Mouse (Mus musculus) forebrain, embryonic 10.5 days (tissue): ENCODE data around the gene Ak7. TPM values are rescaled to one million over a fixed set of nuclear protein-coding genes. Genes with fewer than 3 reads are reported as not detected.

Experiments used
- DNase-seq: peaks from one replicate; pipeline ENCODE4 v3.0.0-alpha.2; 2017; ENCODE audit warnings: low spot score; ENCODE audit errors: extremely low spot score
- H3K27ac ChIP-seq: fragments of 300-500 bp; sonication (generic); 2 replicates; pipeline ENCODE4 v1.5.1; 2016; ENCODE audit warnings: mild to moderate bottlenecking
- H3K27me3 ChIP-seq: fragments of 300-500 bp; sonication (generic); 2 replicates; pipeline ENCODE4 v1.6.1; 2016; ENCODE audit warnings: mild to moderate bottlenecking; ENCODE audit not compliant: poor library complexity, severe bottlenecking
- H3K36me3 ChIP-seq: fragments of 300-500 bp; sonication (generic); replicated peaks from 2 replicates; pipeline ENCODE4 v1.6.1; 2016; ENCODE audit warnings: mild to moderate bottlenecking, moderate library complexity
- H3K4me1 ChIP-seq: fragments of 300-500 bp; sonication (generic); 2 replicates; pipeline ENCODE4 v1.6.1; 2016
- H3K4me3 ChIP-seq: fragments of 300-500 bp; sonication (generic); 2 replicates; pipeline ENCODE4 v1.5.1; 2016; ENCODE audit warnings: mild to moderate bottlenecking, moderate library complexity
- H3K9me3 ChIP-seq: fragments of 300-500 bp; sonication (generic); 2 replicates; pipeline ENCODE4 v1.6.1; 2016; ENCODE audit warnings: mild to moderate bottlenecking, moderate library complexity
- WGBS: fragments of 180-500 bp; shearing (Covaris S2); methylation state at CpG from one replicate; pipeline ENCODE4 v1.1.7; 2016; 5-methylcytosine and 5-hydroxymethylcytosine counted together
- polyA plus RNA-seq: library from polyadenylated mRNA; unstranded; fragments of >200 nt; fragmentation: Nextera tagmentation; extraction: Ambion mirVana; gene quantifications from 2 replicates; pipeline ENCODE4 v1.2.1, GENCODE M21; 2016

Gene Ak7
- polyA plus RNA-seq = 0.15 and 0.16 TPM in 2 replicates

DNA sequence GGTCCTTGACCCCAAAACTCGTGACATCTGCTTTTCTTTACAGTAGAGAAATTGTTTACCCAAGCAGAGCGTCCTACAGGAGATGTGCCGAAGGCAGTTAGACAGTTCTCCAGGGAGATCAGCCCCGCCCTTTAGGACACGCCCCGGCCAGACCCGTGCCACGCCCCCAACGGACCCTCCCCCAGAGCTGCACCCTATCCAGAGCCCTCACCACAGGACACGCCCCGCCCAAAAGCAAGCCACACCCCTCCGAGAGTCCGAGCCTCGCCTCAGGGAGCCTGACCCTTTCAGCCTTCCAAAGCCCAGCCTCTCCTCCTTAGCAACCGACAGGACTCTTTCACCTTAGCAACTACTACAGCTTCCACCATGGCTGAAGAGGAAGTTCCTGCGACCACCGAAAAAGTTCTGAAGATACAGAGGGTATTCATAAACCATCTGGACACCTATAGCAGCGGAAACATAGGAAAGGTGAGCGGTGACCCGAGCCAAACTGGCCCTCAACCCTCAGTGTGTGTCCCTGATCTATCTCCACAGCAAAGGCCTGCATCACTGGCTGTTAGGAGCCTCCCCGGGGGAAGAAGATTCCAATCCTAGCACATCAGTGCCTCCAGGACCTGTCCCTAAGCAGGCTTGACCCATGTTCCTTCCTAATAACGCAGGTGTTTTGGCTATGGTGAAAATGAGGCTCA, at the start of gene Ak7:
Ak7 (plus strand) TSS at position 178 of the 689 bp plus-strand sequence.
- H3K27ac ChIP-seq = no peak within 1 kb of the TSS
- peak; percentile 90 for DNase-seq
- peaks cover 17% of the 10 kb centered on the region for H3K4me1 ChIP-seq
- no peaks in the 10 kb centered on the region for H3K9me3 ChIP-seq
- H3K36me3 ChIP-seq = peaks cover 16% of the 10 kb centered on the region
- WGBS = 11% methylated on average over 22 of the region's 22 CpGs
- peak within 1 kb of the TSS; percentile 31 for H3K4me3 ChIP-seq
- no peaks in the 10 kb centered on the region for H3K27me3 ChIP-seq

DNA sequence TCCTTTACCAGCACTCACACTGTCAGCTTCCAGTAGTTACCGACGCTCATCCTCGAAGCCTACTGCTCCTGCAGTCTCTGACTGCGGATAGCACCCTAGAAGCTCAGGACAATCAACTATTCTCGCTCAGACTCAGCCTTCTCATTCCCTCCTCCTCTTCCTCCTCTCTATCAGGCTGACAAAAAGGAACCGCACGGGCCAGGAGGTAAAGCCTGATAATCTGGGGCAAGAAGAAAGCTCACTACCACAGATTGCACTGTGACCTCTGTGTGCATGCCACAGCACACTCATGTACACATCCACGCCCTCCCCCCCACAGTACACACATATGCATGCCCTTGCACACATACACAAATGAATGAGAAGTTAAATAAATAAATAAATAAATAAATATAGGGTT, 29.5 kb upstream of the Ak7 start:
- DNase-seq = no peak
- WGBS = 93% methylated on average over 8 of the region's 8 CpGs
- H3K9me3 ChIP-seq = no peaks in the 10 kb centered on the region
- H3K27me3 ChIP-seq = no peaks in the 10 kb centered on the region
- H3K4me3 ChIP-seq = no peak overlapping the region
- no peaks in the 10 kb centered on the region for H3K4me1 ChIP-seq
- H3K27ac ChIP-seq = no peak overlapping the region
- H3K36me3 ChIP-seq = peaks cover 58% of the 10 kb centered on the region

GRCm38 (mm10) chr12:105678211-105678610, 27.6 kb upstream of the Ak7 start:
- no peak for DNase-seq
- no peak overlapping the region for H3K27ac ChIP-seq
- no peaks in the 10 kb centered on the region for H3K9me3 ChIP-seq
- WGBS = 92% methylated on average over 7 of the region's 7 CpGs
- no peak overlapping the region for H3K4me3 ChIP-seq
- H3K36me3 ChIP-seq = peaks cover 45% of the 10 kb centered on the region
- H3K4me1 ChIP-seq = peaks cover 12% of the 10 kb centered on the region
- no peaks in the 10 kb centered on the region for H3K27me3 ChIP-seq

DNA sequence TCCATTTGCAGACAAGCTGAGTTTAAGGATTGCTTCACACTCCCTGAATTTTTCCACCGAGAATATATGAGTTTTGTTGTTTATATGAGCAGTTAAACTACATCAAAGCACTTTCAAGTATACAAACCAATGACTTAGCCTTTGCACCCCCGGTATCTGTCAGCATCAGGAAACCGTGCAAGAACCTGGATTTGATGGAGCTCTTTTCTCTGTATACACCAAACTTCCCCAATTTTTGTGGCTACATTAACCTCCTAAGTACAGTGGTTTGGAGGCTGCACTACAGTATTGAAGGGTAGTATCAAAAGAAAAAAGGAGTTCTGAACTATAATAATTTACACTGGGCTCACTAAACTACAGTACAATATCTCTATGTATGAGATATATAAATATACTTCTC, 27.0 kb upstream of the Ak7 start:
- Histone ChIP-seq H3K27ac (no peak overlapping the region), H3K9me3 (no peaks in the 10 kb centered on the region)
- 92% methylated on average over 3 of the region's 3 CpGs for WGBS

GRCm38 (mm10) chr12:105683933-105684901, 21.6 kb upstream of the Ak7 start, which contains the start of gene Gskip:
Gene Gskip, plus strand, starts transcription at chr12:105684829.
- Histone ChIP-seq H3K27ac (peak within 1 kb of the TSS; percentile 91), H3K27me3 (no peaks in the 10 kb centered on the region), H3K36me3 (peaks cover 13% of the 10 kb centered on the region), H3K9me3 (no peaks in the 10 kb centered on the region), H3K4me3 (peak within 1 kb of the TSS; percentile 95), H3K4me1 (peaks cover 40% of the 10 kb centered on the region)
- DNase-seq = peak; percentile 58
- WGBS = 3% methylated on average over 41 of the region's 41 CpGs

More for the DNA sequence above, 27.0 kb upstream of the Ak7 start:
- DNase-seq = no peak
- Histone ChIP-seq H3K27me3 (no peaks in the 10 kb centered on the region), H3K36me3 (peaks cover 39% of the 10 kb centered on the region), H3K4me1 (peaks cover 18% of the 10 kb centered on the region), H3K4me3 (no peak overlapping the region)

- under 1% methylated on average over 73 of the region's 73 CpGs for WGBS
- Histone ChIP-seq H3K27ac (peak within 1 kb of the TSS; percentile 91), H3K27me3 (no peaks in the 10 kb centered on the region), H3K4me1 (peaks cover 40% of the 10 kb centered on the region), H3K36me3 (peaks cover 23% of the 10 kb centered on the region), H3K9me3 (no peaks in the 10 kb centered on the region), H3K4me3 (peak within 1 kb of the TSS; percentile 95)
- DNase-seq = peak; percentile 98
These were observed 20.6 kb upstream of the Ak7 start, which contains the start of gene Atg2b for GRCm38 (mm10) chr12:105685001-105685691. Gene Atg2b, minus strand, starts transcription at chr12:105685211.

DNA sequence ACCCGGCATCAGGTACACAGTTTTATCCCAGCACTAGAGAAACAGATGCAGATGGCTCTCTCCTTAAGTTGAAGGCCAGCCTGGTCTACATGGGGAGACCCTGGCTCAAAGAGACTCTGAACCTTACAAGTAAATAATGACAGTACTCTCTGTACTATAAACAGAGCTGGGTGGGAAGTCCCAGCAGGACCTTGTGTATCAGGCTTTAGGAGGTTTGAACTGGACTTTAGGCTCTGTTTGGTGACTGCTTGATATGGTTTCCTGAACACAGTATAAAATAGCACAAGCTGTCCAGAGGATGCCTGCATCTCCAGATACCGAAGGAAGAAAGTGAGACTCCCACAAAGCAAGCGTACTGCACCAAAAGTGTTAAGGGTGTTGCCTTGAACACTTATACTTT, 19.0 kb upstream of the Ak7 start:
- Histone ChIP-seq H3K4me1 (peaks cover 40% of the 10 kb centered on the region), H3K27me3 (no peaks in the 10 kb centered on the region), H3K9me3 (no peaks in the 10 kb centered on the region), H3K27ac (no peak overlapping the region), H3K4me3 (peak overlapping the region; percentile 95; the same call in 1 of the 2 replicates), H3K36me3 (peaks cover 33% of the 10 kb centered on the region)
- WGBS = 94% methylated on average over 3 of the region's 3 CpGs
- no peak for DNase-seq

GRCm38 (mm10) chr12:105687416-105687815, 18.4 kb upstream of the Ak7 start:
- Histone ChIP-seq H3K27ac (no peak overlapping the region), H3K36me3 (peaks cover 39% of the 10 kb centered on the region), H3K4me1 (peaks cover 36% of the 10 kb centered on the region), H3K9me3 (no peaks in the 10 kb centered on the region), H3K27me3 (no peaks in the 10 kb centered on the region), H3K4me3 (no peak overlapping the region)
- 88% methylated on average over 4 of the region's 4 CpGs for WGBS
- no peak for DNase-seq

- no peaks in the 10 kb centered on the region for H3K9me3 ChIP-seq
- no peak overlapping the region for H3K4me3 ChIP-seq
- DNase-seq = no peak
- peaks cover 51% of the 10 kb centered on the region for H3K36me3 ChIP-seq
- WGBS = 85% methylated on average over 4 of the region's 4 CpGs
- no peak overlapping the region for H3K27ac ChIP-seq
- peaks cover 25% of the 10 kb centered on the region for H3K4me1 ChIP-seq
- no peaks in the 10 kb centered on the region for H3K27me3 ChIP-seq
These were observed 17.2 kb upstream of the Ak7 start for GRCm38 (mm10) chr12:105688546-105688945.

GRCm38 (mm10) chr12:105689435-105689834, 16.3 kb upstream of the Ak7 start:
- WGBS = 93% methylated on average over 13 of the region's 13 CpGs
- Histone ChIP-seq H3K4me1 (peaks cover 16% of the 10 kb centered on the region), H3K4me3 (no peak overlapping the region), H3K27me3 (no peaks in the 10 kb centered on the region), H3K27ac (no peak overlapping the region), H3K36me3 (peaks cover 60% of the 10 kb centered on the region), H3K9me3 (no peaks in the 10 kb centered on the region)
- DNase-seq = no peak

GRCm38 (mm10) chr12:105694021-105694420, 11.8 kb upstream of the Ak7 start:
- H3K36me3 ChIP-seq = peaks cover 59% of the 10 kb centered on the region
- 99% methylated on average over 2 of the region's 2 CpGs for WGBS
- no peaks in the 10 kb centered on the region for H3K4me1 ChIP-seq
- no peak for DNase-seq
- no peaks in the 10 kb centered on the region for H3K9me3 ChIP-seq
- no peak overlapping the region for H3K27ac ChIP-seq
- H3K27me3 ChIP-seq = no peaks in the 10 kb centered on the region
- H3K4me3 ChIP-seq = no peak overlapping the region

DNA sequence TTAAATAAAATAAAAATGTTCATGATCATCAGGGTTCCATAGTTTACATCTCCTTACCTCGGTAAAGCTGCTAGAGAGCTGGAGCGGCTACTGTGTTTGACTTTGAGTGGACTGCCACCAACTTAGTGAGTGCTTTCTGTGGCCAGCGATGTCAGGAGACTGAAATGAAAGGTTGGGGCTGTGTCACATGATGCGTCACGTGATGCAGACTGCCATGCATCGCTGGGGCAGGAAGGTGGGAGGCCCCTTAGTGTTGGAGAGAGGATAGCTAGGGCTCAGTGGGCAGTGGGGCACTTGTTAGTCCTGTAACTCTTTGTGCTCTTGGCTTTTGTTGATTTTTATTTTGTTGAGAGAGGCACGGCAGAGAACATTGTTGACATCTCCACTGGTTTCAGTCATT, 9.9 kb upstream of the Ak7 start:
- WGBS = 86% methylated on average over 7 of the region's 7 CpGs
- Histone ChIP-seq H3K4me1 (no peaks in the 10 kb centered on the region), H3K4me3 (no peak overlapping the region), H3K27me3 (no peaks in the 10 kb centered on the region), H3K9me3 (no peaks in the 10 kb centered on the region), H3K36me3 (peaks cover 58% of the 10 kb centered on the region), H3K27ac (no peak overlapping the region)
- no peak for DNase-seq
